Mouse (Mus musculus) duodenum, adult 2 months (tissue): ENCODE data around the gene Gm11042. TPM values are rescaled to one million over a fixed set of nuclear protein-coding genes. Genes with fewer than 3 reads are reported as not detected.

Source experiments
- polyA plus RNA-seq: library from polyadenylated mRNA; depleted of rRNA; stranded (reverse); fragments of >200 nt; gene quantifications from 2 replicates; pipeline ENCODE4 v1.2.3, GENCODE M21; 2012; ENCODE audit warnings: low replicate concordance; rRNA removed

Gene Gm11042
- not detected in 2 replicates for polyA plus RNA-seq

DNA sequence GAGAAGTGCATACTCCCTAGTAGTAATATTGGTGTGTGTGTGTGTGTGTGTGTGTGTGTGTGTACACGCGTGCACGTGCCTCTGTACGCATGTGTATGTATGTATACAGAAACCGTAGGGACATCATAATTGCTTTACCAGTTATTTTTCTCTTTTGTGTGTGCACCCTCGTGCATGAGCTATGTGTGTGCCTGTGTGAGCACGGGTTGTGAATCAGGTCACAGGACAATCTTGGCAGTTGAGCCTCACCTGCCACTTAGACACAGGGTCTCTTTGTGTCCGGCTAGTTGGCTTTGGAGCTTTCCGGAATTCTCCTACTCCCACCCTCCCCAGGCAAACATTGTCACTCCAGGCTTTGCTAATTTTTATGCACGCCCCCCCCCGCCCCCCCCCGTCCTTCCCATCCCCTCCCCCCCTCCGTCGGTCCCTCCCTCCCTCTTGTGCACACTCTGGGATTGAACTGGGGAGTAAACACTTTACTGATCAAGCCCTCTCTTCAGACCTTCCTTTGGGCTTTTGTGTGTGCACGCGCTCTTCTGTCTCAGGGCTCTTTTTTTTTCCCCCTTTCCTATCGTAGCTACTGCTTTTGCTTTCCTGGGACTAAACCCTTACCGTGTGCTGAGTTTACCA lies at the start of gene Gm11042:
Gene Gm11042, minus strand, starts transcription at position 51 of the 630 bp plus-strand sequence.

